Mouse (Mus musculus) neural tube, embryonic 14.5 days (tissue): ENCODE measurements at regions not wholly inside any gene's neighbourhood (a gene's known extent, or its start where the extent isn't known, plus 50 kb on each side); places are given as distances from the start of the nearest gene placed in this dataset.
A peak's percentile ranks its signal among the peaks of the same experiment; 100 is the strongest.

Experiments used
- ATAC-seq: fragments of 200-750 bp; cut with Nextera tagmentation; 2 replicates; pipeline ENCODE4 v1.8.0; 2017; ENCODE audit warnings: low read depth, mild to moderate bottlenecking, moderate TSS enrichment, moderate library complexity
- H3K27ac ChIP-seq: fragments of 300-500 bp; sonication (generic); 2 replicates; pipeline ENCODE4 v1.5.1; 2014; ENCODE audit warnings: low read depth, mild to moderate bottlenecking, control low read depth, low read length, moderate library complexity, mixed read lengths
- H3K27me3 ChIP-seq: fragments of 300-500 bp; sonication (generic); 2 replicates; pipeline ENCODE4 v1.6.1; 2014; ENCODE audit warnings: low read length; ENCODE audit not compliant: control insufficient read depth, insufficient read depth
- H3K36me3 ChIP-seq: fragments of 300-500 bp; sonication (generic); 2 replicates; pipeline ENCODE4 v1.6.1; 2014; ENCODE audit warnings: low read length, mixed read lengths; ENCODE audit not compliant: control insufficient read depth, insufficient read depth
- H3K4me1 ChIP-seq: fragments of 300-500 bp; sonication (generic); 2 replicates; pipeline ENCODE4 v1.6.1; 2014; ENCODE audit warnings: low read length; ENCODE audit not compliant: control insufficient read depth, insufficient read depth
- H3K4me2 ChIP-seq: fragments of 300-500 bp; sonication (generic); 2 replicates; pipeline ENCODE4 v1.6.1; 2014; ENCODE audit warnings: mild to moderate bottlenecking, low read depth, low read length, control low read depth
- H3K4me3 ChIP-seq: fragments of 300-500 bp; sonication (generic); 2 replicates; pipeline ENCODE4 v1.5.1; 2014; ENCODE audit warnings: low read depth, low read length, control low read depth, mixed read lengths
- H3K9ac ChIP-seq: fragments of 300-500 bp; sonication (generic); replicated peaks from 2 replicates; pipeline ENCODE4 v1.6.1; 2014; ENCODE audit warnings: low read depth, mild to moderate bottlenecking, control low read depth, low read length, mixed read lengths
- H3K9me3 ChIP-seq: fragments of 300-500 bp; sonication (generic); 2 replicates; pipeline ENCODE4 v1.6.1; 2016; ENCODE audit warnings: low read length; ENCODE audit not compliant: control insufficient read depth
- WGBS: fragments of 180-500 bp; shearing (Covaris S2); extraction: QIAGEN DNeasy Blood & Tissue Kit; methylation state at CpG from one replicate; pipeline ENCODE4 v1.1.7; 2014; 5-methylcytosine and 5-hydroxymethylcytosine counted together

GRCm38 (mm10) chr3:132353204-132353603 lies 268.1 kb downstream of the Dkk2 start:
- no peaks in the 10 kb centered on the region for H3K4me1 ChIP-seq
- H3K27me3 ChIP-seq: no peaks in the 10 kb centered on the region
- no peak overlapping the region for H3K9ac ChIP-seq
- H3K27ac ChIP-seq: no peak overlapping the region
- no peaks in the 10 kb centered on the region for H3K36me3 ChIP-seq
- no peak for ATAC-seq
- H3K9me3 ChIP-seq: no peaks in the 10 kb centered on the region
- no peak overlapping the region for H3K4me2 ChIP-seq
- WGBS: 74% methylated on average over 2 of the region's 2 CpGs
- H3K4me3 ChIP-seq: no peak overlapping the region

- Histone ChIP-seq H3K9ac (no peak overlapping the region), H3K9me3 (no peaks in the 10 kb centered on the region), H3K4me3 (no peak overlapping the region), H3K27ac (no peak overlapping the region), H3K4me1 (no peaks in the 10 kb centered on the region), H3K36me3 (no peaks in the 10 kb centered on the region), H3K4me2 (no peak overlapping the region), H3K27me3 (no peaks in the 10 kb centered on the region)
- no peak for ATAC-seq
- WGBS: 84% methylated on average over 3 of the region's 3 CpGs
Observed at GRCm38 (mm10) chr3:132359596-132359995, 270.0 kb upstream of the Gimd1 start.

- no peak for ATAC-seq
- 84% methylated on average over 4 of the region's 4 CpGs for WGBS
- no peaks in the 10 kb centered on the region for H3K9me3 ChIP-seq
- no peaks in the 10 kb centered on the region for H3K27me3 ChIP-seq
- H3K4me2 ChIP-seq: no peak overlapping the region
- no peak overlapping the region for H3K27ac ChIP-seq
- no peak overlapping the region for H3K4me3 ChIP-seq
- no peaks in the 10 kb centered on the region for H3K4me1 ChIP-seq
- H3K36me3 ChIP-seq: no peaks in the 10 kb centered on the region
- H3K9ac ChIP-seq: no peak overlapping the region
Observed at GRCm38 (mm10) chr3:132375579-132375978, 254.0 kb upstream of the Gimd1 start.

- Histone ChIP-seq H3K27ac (no peak overlapping the region), H3K4me3 (no peak overlapping the region), H3K4me1 (no peaks in the 10 kb centered on the region), H3K36me3 (no peaks in the 10 kb centered on the region), H3K27me3 (no peaks in the 10 kb centered on the region), H3K4me2 (no peak overlapping the region), H3K9ac (no peak overlapping the region), H3K9me3 (no peaks in the 10 kb centered on the region)
- no peak for ATAC-seq
- 68% methylated on average over 2 of the region's 2 CpGs for WGBS
Observed at GRCm38 (mm10) chr3:132417742-132418141, 211.9 kb upstream of the Gimd1 start.

- no peaks in the 10 kb centered on the region for H3K9me3 ChIP-seq
- WGBS: 63% methylated on average over 11 of the region's 11 CpGs
- H3K27me3 ChIP-seq: no peaks in the 10 kb centered on the region
- peak; percentile 65 for ATAC-seq
- no peaks in the 10 kb centered on the region for H3K36me3 ChIP-seq
- H3K4me1 ChIP-seq: no peaks in the 10 kb centered on the region
- H3K9ac ChIP-seq: no peak overlapping the region
- no peak overlapping the region for H3K4me3 ChIP-seq
- no peak overlapping the region for H3K4me2 ChIP-seq
- H3K27ac ChIP-seq: no peak overlapping the region
Observed at GRCm38 (mm10) chr3:132425819-132426671, 203.6 kb upstream of the Gimd1 start.

GRCm38 (mm10) chr3:132427244-132427643 lies 202.4 kb upstream of the Gimd1 start:
- WGBS: 63% methylated on average over 9 of the region's 9 CpGs
- no peak for ATAC-seq

GRCm38 (mm10) chr3:132428148-132428547 lies 201.5 kb upstream of the Gimd1 start:
- Histone ChIP-seq H3K4me3 (no peak overlapping the region), H3K27me3 (no peaks in the 10 kb centered on the region), H3K27ac (no peak overlapping the region), H3K9ac (no peak overlapping the region), H3K4me2 (no peak overlapping the region), H3K36me3 (no peaks in the 10 kb centered on the region), H3K9me3 (no peaks in the 10 kb centered on the region), H3K4me1 (no peaks in the 10 kb centered on the region)
- no peak for ATAC-seq
- 68% methylated on average over 17 of the region's 17 CpGs for WGBS

More at GRCm38 (mm10) chr3:132427244-132427643, 202.4 kb upstream of the Gimd1 start:
- Histone ChIP-seq H3K36me3 (no peaks in the 10 kb centered on the region), H3K9ac (no peak overlapping the region), H3K4me3 (no peak overlapping the region), H3K4me1 (no peaks in the 10 kb centered on the region), H3K4me2 (no peak overlapping the region), H3K9me3 (no peaks in the 10 kb centered on the region), H3K27ac (no peak overlapping the region), H3K27me3 (no peaks in the 10 kb centered on the region)

GRCm38 (mm10) chr3:132431805-132432204 lies 197.8 kb upstream of the Gimd1 start:
- H3K4me1 ChIP-seq: no peaks in the 10 kb centered on the region
- no peaks in the 10 kb centered on the region for H3K27me3 ChIP-seq
- H3K4me2 ChIP-seq: no peak overlapping the region
- H3K27ac ChIP-seq: no peak overlapping the region
- H3K36me3 ChIP-seq: no peaks in the 10 kb centered on the region
- H3K9me3 ChIP-seq: no peaks in the 10 kb centered on the region
- no peak overlapping the region for H3K9ac ChIP-seq
- H3K4me3 ChIP-seq: no peak overlapping the region
- no peak for ATAC-seq

GRCm38 (mm10) chr3:132441226-132441625 lies 188.4 kb upstream of the Gimd1 start:
- Histone ChIP-seq H3K4me2 (no peak overlapping the region), H3K27ac (no peak overlapping the region), H3K4me1 (no peaks in the 10 kb centered on the region), H3K4me3 (no peak overlapping the region), H3K9me3 (no peaks in the 10 kb centered on the region), H3K9ac (no peak overlapping the region), H3K27me3 (no peaks in the 10 kb centered on the region), H3K36me3 (no peaks in the 10 kb centered on the region)
- no peak for ATAC-seq
- WGBS: 88% methylated on average over 6 of the region's 6 CpGs
